Mouse (Mus musculus) erythroblast, embryonic 14.5 days (primary cell): ENCODE data around the gene AI413582. TPM values are rescaled to one million over a fixed set of nuclear protein-coding genes. Genes with fewer than 3 reads are reported as not detected.

Source experiments
- H3K27me3 ChIP-seq: 2 replicates; pipeline ENCODE4 v1.6.1; 2012; ENCODE audit warnings: inconsistent platforms; ENCODE audit not compliant: control insufficient read depth
- H3K36me3 ChIP-seq: 2 replicates; pipeline ENCODE4 v1.6.1; 2012; ENCODE audit warnings: mild to moderate bottlenecking, inconsistent platforms; ENCODE audit not compliant: control insufficient read depth
- H3K4me1 ChIP-seq: 2 replicates; pipeline ENCODE4 v1.6.1; 2012; ENCODE audit warnings: inconsistent platforms; ENCODE audit not compliant: control insufficient read depth
- H3K4me3 ChIP-seq: replicated peaks from 2 replicates; pipeline ENCODE3; 2012; ENCODE audit warnings: moderate library complexity, mild to moderate bottlenecking, inconsistent platforms
- H3K9me3 ChIP-seq: 2 replicates; pipeline ENCODE4 v1.6.1; 2012; ENCODE audit warnings: low read length, inconsistent platforms, mixed read lengths; ENCODE audit not compliant: control insufficient read depth
- GATA1 ChIP-seq: IDR thresholded peaks from 2 replicates; pipeline ENCODE4 v1.6.1; 2012; ENCODE audit warnings: low read length, inconsistent platforms, mixed read lengths
- TAL1 ChIP-seq: IDR thresholded peaks from 3 replicates; pipeline ENCODE4 v1.6.1; 2012; ENCODE audit warnings: low read length, inconsistent platforms, mixed read lengths
- polyA plus RNA-seq: library from polyadenylated mRNA; stranded (reverse); fragments of >175 nt; gene quantifications from 2 replicates; pipeline ENCODE4 v1.2.3, GENCODE M21; 2012

AI413582 gene
- polyA plus RNA-seq, 1 experiment = 3.7 TPM

- H3K4me3 ChIP-seq = no peak overlapping the region
- TF ChIP-seq TAL1 = no peak
- TF ChIP-seq GATA1 = no peak
- peaks cover 54% of the 10 kb centered on the region for H3K36me3 ChIP-seq
- H3K27me3 ChIP-seq = no peaks in the 10 kb centered on the region
- no peaks in the 10 kb centered on the region for H3K9me3 ChIP-seq
- peaks cover 53% of the 10 kb centered on the region for H3K4me1 ChIP-seq
These were observed 17.8 kb upstream of the AI413582 start for GRCm38 (mm10) chr17:27583185-27583894.

- no peak overlapping the region for H3K4me3 ChIP-seq
- no peaks in the 10 kb centered on the region for H3K27me3 ChIP-seq
- H3K36me3 ChIP-seq = peaks cover 54% of the 10 kb centered on the region
- no peak for TF ChIP-seq GATA1
- no peak for TF ChIP-seq TAL1
- peaks cover 56% of the 10 kb centered on the region for H3K4me1 ChIP-seq
- H3K9me3 ChIP-seq = no peaks in the 10 kb centered on the region
These were observed 15.0 kb upstream of the AI413582 start for GRCm38 (mm10) chr17:27580392-27581068.

- TF ChIP-seq TAL1 = no peak
- no peak for TF ChIP-seq GATA1
- Histone ChIP-seq H3K36me3 (peaks cover 49% of the 10 kb centered on the region), H3K4me1 (peaks cover 61% of the 10 kb centered on the region), H3K27me3 (no peaks in the 10 kb centered on the region), H3K9me3 (no peaks in the 10 kb centered on the region), H3K4me3 (no peak overlapping the region)
These were observed 14.3 kb upstream of the AI413582 start for GRCm38 (mm10) chr17:27579816-27580215.

GRCm38 (mm10) chr17:27578487-27578886 lies 12.9 kb upstream of the AI413582 start:
- peaks cover 68% of the 10 kb centered on the region for H3K4me1 ChIP-seq

GRCm38 (mm10) chr17:27577468-27577867 lies 11.9 kb upstream of the AI413582 start:
- no peak for TF ChIP-seq GATA1
- TF ChIP-seq TAL1 = no peak
- H3K36me3 ChIP-seq = peaks cover 48% of the 10 kb centered on the region
- H3K4me3 ChIP-seq = no peak overlapping the region
- peaks cover 64% of the 10 kb centered on the region for H3K4me1 ChIP-seq
- H3K9me3 ChIP-seq = no peaks in the 10 kb centered on the region
- H3K27me3 ChIP-seq = no peaks in the 10 kb centered on the region

More at GRCm38 (mm10) chr17:27578487-27578886, 12.9 kb upstream of the AI413582 start:
- no peaks in the 10 kb centered on the region for H3K27me3 ChIP-seq
- no peak for TF ChIP-seq GATA1
- no peak for TF ChIP-seq TAL1
- peaks cover 52% of the 10 kb centered on the region for H3K36me3 ChIP-seq
- H3K4me3 ChIP-seq = no peak overlapping the region
- no peaks in the 10 kb centered on the region for H3K9me3 ChIP-seq

- no peak overlapping the region for H3K4me3 ChIP-seq
- TF ChIP-seq GATA1 (no peak), TAL1 (no peak)
- H3K36me3 ChIP-seq = peaks cover 38% of the 10 kb centered on the region
- no peaks in the 10 kb centered on the region for H3K27me3 ChIP-seq
- H3K4me1 ChIP-seq = peaks cover 59% of the 10 kb centered on the region
- H3K9me3 ChIP-seq = no peaks in the 10 kb centered on the region
These were observed 10.5 kb upstream of the AI413582 start for GRCm38 (mm10) chr17:27576056-27576455.

- Histone ChIP-seq H3K4me3 (no peak overlapping the region), H3K9me3 (no peaks in the 10 kb centered on the region), H3K4me1 (peaks cover 51% of the 10 kb centered on the region), H3K36me3 (peaks cover 31% of the 10 kb centered on the region), H3K27me3 (no peaks in the 10 kb centered on the region)
- TF ChIP-seq TAL1 (no peak), GATA1 (no peak)
These were observed 9.7 kb upstream of the AI413582 start for GRCm38 (mm10) chr17:27575116-27575776.

- peaks cover 45% of the 10 kb centered on the region for H3K4me1 ChIP-seq
- H3K4me3 ChIP-seq = no peak overlapping the region
- TF ChIP-seq TAL1 (no peak), GATA1 (no peak)
- H3K27me3 ChIP-seq = no peaks in the 10 kb centered on the region
- H3K36me3 ChIP-seq = peaks cover 27% of the 10 kb centered on the region
- no peaks in the 10 kb centered on the region for H3K9me3 ChIP-seq
These were observed 9.0 kb upstream of the AI413582 start for GRCm38 (mm10) chr17:27574470-27575115.

GRCm38 (mm10) chr17:27573772-27574320 lies 8.3 kb upstream of the AI413582 start:
- no peaks in the 10 kb centered on the region for H3K27me3 ChIP-seq
- TF ChIP-seq GATA1 (no peak), TAL1 (no peak)
- H3K4me1 ChIP-seq = peaks cover 41% of the 10 kb centered on the region
- no peak overlapping the region for H3K4me3 ChIP-seq
- H3K9me3 ChIP-seq = no peaks in the 10 kb centered on the region
- H3K36me3 ChIP-seq = peaks cover 21% of the 10 kb centered on the region
